34 mouse cellular contexts compared by ENCODE assay signal in the genomic region with DNA sequence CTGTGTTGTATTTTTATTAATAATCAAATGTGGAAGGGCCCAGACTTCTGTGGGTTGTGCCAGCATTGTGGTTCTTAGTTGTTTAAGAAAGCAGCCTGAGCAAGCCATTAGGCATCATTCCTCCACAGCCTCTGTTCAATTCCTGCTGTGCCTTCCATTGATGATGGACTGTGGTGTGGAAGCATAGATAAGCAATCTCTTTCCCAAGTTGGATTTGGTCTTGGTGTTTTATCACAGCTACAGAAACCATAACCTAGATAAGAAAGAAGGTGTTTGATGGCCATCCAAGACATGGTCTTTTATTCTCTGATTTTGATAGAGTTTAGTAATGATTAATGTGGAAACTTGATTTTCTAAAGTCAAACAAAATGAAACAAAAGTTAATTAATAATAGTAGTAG. TPM values are rescaled to one million over a fixed set of nuclear protein-coding genes. Genes with fewer than 3 reads are reported as not detected.
"Had no signal": no experiment of that assay in that cellular context is flagged by ENCODE, and none has a peak within 500 bp of the region (broad histone marks: within the 10 kb centered on the region; RNA-seq: fewer than 3 reads in every experiment).

No protein-coding gene starts in this region.

- H3K4me1 ChIP-seq: limb, embryonic 10.5 days; limb, embryonic 12.5 days; limb, embryonic 13.5 days; limb, embryonic 15.5 days; liver, embryonic 13.5 days; liver, embryonic 15.5 days; lung, embryonic 15.5 days; megakaryocyte, embryonic 14.5 days; midbrain, embryonic 12.5 days; midbrain, embryonic 13.5 days; midbrain, embryonic 15.5 days; neural tube, embryonic 12.5 days had no signal

- H3K9me3 ChIP-seq: limb, embryonic 10.5 days; limb, embryonic 12.5 days; limb, embryonic 13.5 days; limb, embryonic 15.5 days; liver, embryonic 13.5 days; liver, embryonic 15.5 days; lung, embryonic 15.5 days; megakaryocyte, embryonic 14.5 days; midbrain, embryonic 10.5 days; midbrain, embryonic 12.5 days; midbrain, embryonic 13.5 days; midbrain, embryonic 15.5 days; neural tube, embryonic 12.5 days had no signal

- H3K9ac ChIP-seq: limb, embryonic 12.5 days; limb, embryonic 13.5 days; limb, embryonic 15.5 days; liver, embryonic 13.5 days; liver, embryonic 14.5 days; liver, embryonic 15.5 days; lung, embryonic 14.5 days; lung, embryonic 15.5 days; midbrain, embryonic 12.5 days; midbrain, embryonic 13.5 days; midbrain, embryonic 15.5 days; neural tube, embryonic 12.5 days had no signal

- ATAC-seq: lung, postnatal 0 days; midbrain, embryonic 13.5 days; midbrain, embryonic 15.5 days; midbrain, embryonic 16.5 days had no signal

- H3K4me3 ChIP-seq: left cerebral cortex, adult 2 months; limb, embryonic 10.5 days; limb, embryonic 12.5 days; limb, embryonic 13.5 days; limb, embryonic 15.5 days; liver, embryonic 13.5 days; liver, embryonic 15.5 days; lung, embryonic 15.5 days; megakaryocyte, embryonic 14.5 days; midbrain, embryonic 10.5 days; midbrain, embryonic 12.5 days; midbrain, embryonic 13.5 days; midbrain, embryonic 15.5 days; myocyte; neural tube, embryonic 12.5 days had no signal

- H3K4me2 ChIP-seq: limb, embryonic 12.5 days; limb, embryonic 13.5 days; limb, embryonic 15.5 days; liver, embryonic 11.5 days; liver, embryonic 13.5 days; liver, embryonic 15.5 days; lung, embryonic 14.5 days; lung, embryonic 15.5 days; midbrain, embryonic 11.5 days; midbrain, embryonic 12.5 days; midbrain, embryonic 13.5 days; midbrain, embryonic 15.5 days; neural tube, embryonic 12.5 days had no signal

- H3K27ac ChIP-seq: left cerebral cortex, adult 2 months; limb, embryonic 10.5 days; limb, embryonic 12.5 days; limb, embryonic 13.5 days; limb, embryonic 15.5 days; liver, embryonic 13.5 days; liver, embryonic 14.5 days; liver, embryonic 15.5 days; lung, embryonic 15.5 days; macrophage; midbrain, embryonic 10.5 days; midbrain, embryonic 12.5 days; midbrain, embryonic 13.5 days; midbrain, embryonic 15.5 days; neural tube, embryonic 12.5 days had no signal

- H3K36me3 ChIP-seq: limb, embryonic 10.5 days; limb, embryonic 12.5 days; limb, embryonic 13.5 days; limb, embryonic 15.5 days; liver, embryonic 13.5 days; liver, embryonic 15.5 days; lung, embryonic 15.5 days; midbrain, embryonic 10.5 days; midbrain, embryonic 12.5 days; midbrain, embryonic 13.5 days; midbrain, embryonic 15.5 days; neural tube, embryonic 12.5 days had no signal

- H3K27me3 ChIP-seq: limb, embryonic 12.5 days; limb, embryonic 13.5 days; limb, embryonic 15.5 days; liver, embryonic 13.5 days; liver, embryonic 15.5 days; lung, embryonic 15.5 days; megakaryocyte, embryonic 14.5 days; midbrain, embryonic 12.5 days; midbrain, embryonic 13.5 days; midbrain, embryonic 15.5 days; neural tube, embryonic 12.5 days had no signal

- DNase-seq: left cerebral cortex, postnatal 4 days; liver, embryonic 13.5 days; lung, adult 18-20 months; lung, adult 2 months; lung, embryonic 14.5 days; lung, postnatal 10 days; lung, postnatal 14 days; lung, postnatal 36 days; lung, postnatal 4 days; midbrain, embryonic 14.5 days had no signal

RNA-seq across cellular contexts. Expression of a gene that starts 0.8 kb away (rescaled TPM):
- total RNA-seq: megakaryocyte progenitor cell, adult 5-6 weeks; megakaryocyte, adult 5-6 weeks; megakaryocyte-erythroid progenitor cell, adult 5-6 weeks; monocyte, adult 5-6 weeks had no signal
- polyA plus RNA-seq: macrophage had no signal
